Mouse (Mus musculus): Measurements from ENCODE around the gene Clasrp. TPM values are rescaled to one million over a fixed set of nuclear protein-coding genes. Genes with fewer than 3 reads are reported as not detected.

The Clasrp gene
- polyA plus RNA-seq, 1 experiment from 2014 or later: 43.5 TPM

Other genes starting within 250 kb of the Clasrp start
- 17.2 and 17.3 TPM in 2 replicates for gene Cd3eap, start 245.0 kb downstream of the Clasrp start, polyA plus RNA-seq (2015; fragmentation: Nextera tagmentation; extraction: Ambion mirVana)
- 4.9 TPM in 2 replicates for gene Ppp1r13l, start 244.7 kb downstream of the Clasrp start, polyA plus RNA-seq (2015; fragmentation: Nextera tagmentation; extraction: Ambion mirVana)
- 15.9 and 17.4 TPM in 2 replicates for gene Ercc2, start 222.5 kb downstream of the Clasrp start, polyA plus RNA-seq (2015; fragmentation: Nextera tagmentation; extraction: Ambion mirVana)
- 17.5 and 19.7 TPM in 2 replicates for gene Klc3, start 200.4 kb downstream of the Clasrp start, polyA plus RNA-seq (2015; fragmentation: Nextera tagmentation; extraction: Ambion mirVana)
- gene Ckm, start 199.7 kb downstream of the Clasrp start, polyA plus RNA-seq (2015; fragmentation: Nextera tagmentation; extraction: Ambion mirVana): 78.9 and 137 TPM in 2 replicates
- 5.2 TPM in 2 replicates for gene Mark4, start 145.7 kb downstream of the Clasrp start, polyA plus RNA-seq (2015; fragmentation: Nextera tagmentation; extraction: Ambion mirVana)
- 0.72 and 1.1 TPM in 2 replicates for gene Exoc3l2, start 141.2 kb downstream of the Clasrp start, polyA plus RNA-seq (2015; fragmentation: Nextera tagmentation; extraction: Ambion mirVana)
- 1.4 TPM in 2 replicates for gene Bloc1s3, start 96.1 kb downstream of the Clasrp start, polyA plus RNA-seq (2015; fragmentation: Nextera tagmentation; extraction: Ambion mirVana)
- gene Trappc6a, start 96.1 kb downstream of the Clasrp start, polyA plus RNA-seq (2015; fragmentation: Nextera tagmentation; extraction: Ambion mirVana): 104 and 111 TPM in 2 replicates
- 0.16 TPM in 1 of 2 replicates, not detected in the other for gene Nkpd1, start 86.6 kb downstream of the Clasrp start, polyA plus RNA-seq (2015; fragmentation: Nextera tagmentation; extraction: Ambion mirVana)
- gene Ppp1r37, start 41.4 kb downstream of the Clasrp start, polyA plus RNA-seq (2015; fragmentation: Nextera tagmentation; extraction: Ambion mirVana): 18.3 and 21.4 TPM in 2 replicates
- 0.40 and 0.57 TPM in 2 replicates for gene Zfp296, start 27.2 kb downstream of the Clasrp start, polyA plus RNA-seq (2015; fragmentation: Nextera tagmentation; extraction: Ambion mirVana)
- gene Gemin7, start 26.9 kb downstream of the Clasrp start, polyA plus RNA-seq (2015; fragmentation: Nextera tagmentation; extraction: Ambion mirVana): 156 and 170 TPM in 2 replicates
- gene Relb, start 25.0 kb upstream of the Clasrp start, polyA plus RNA-seq (2015; fragmentation: Nextera tagmentation; extraction: Ambion mirVana): 8.9 and 9.7 TPM in 2 replicates
- 70.3 and 73.5 TPM in 2 replicates for gene Clptm1, start 60.5 kb upstream of the Clasrp start, polyA plus RNA-seq (2015; fragmentation: Nextera tagmentation; extraction: Ambion mirVana)
- 3.3 and 20.9 TPM in 2 replicates for gene Apoc2, start 73.5 kb upstream of the Clasrp start, polyA plus RNA-seq (2015; fragmentation: Nextera tagmentation; extraction: Ambion mirVana)
- not detected in 2 replicates for gene Gm44805, start 76.9 kb upstream of the Clasrp start, polyA plus RNA-seq (2015; fragmentation: Nextera tagmentation; extraction: Ambion mirVana)
- 0.34 and 6.1 TPM in 2 replicates for gene Apoc4, start 77.0 kb upstream of the Clasrp start, polyA plus RNA-seq (2015; fragmentation: Nextera tagmentation; extraction: Ambion mirVana)
- gene Apoc1, start 88.2 kb upstream of the Clasrp start, polyA plus RNA-seq (2015; fragmentation: Nextera tagmentation; extraction: Ambion mirVana): 28.4 and 34.9 TPM in 2 replicates
- gene Apoe, start 94.7 kb upstream of the Clasrp start, polyA plus RNA-seq (2015; fragmentation: Nextera tagmentation; extraction: Ambion mirVana): 470 and 554 TPM in 2 replicates
- gene Tomm40, start 111.0 kb upstream of the Clasrp start, polyA plus RNA-seq (2015; fragmentation: Nextera tagmentation; extraction: Ambion mirVana): 82.0 and 87.4 TPM in 2 replicates
- 128 and 131 TPM in 2 replicates for gene Nectin2, start 146.0 kb upstream of the Clasrp start, polyA plus RNA-seq (2015; fragmentation: Nextera tagmentation; extraction: Ambion mirVana)
- 347 and 379 TPM in 2 replicates for gene Bcam, start 166.5 kb upstream of the Clasrp start, polyA plus RNA-seq (2015; fragmentation: Nextera tagmentation; extraction: Ambion mirVana)
- gene Cblc, start 192.3 kb upstream of the Clasrp start, polyA plus RNA-seq (2015; fragmentation: Nextera tagmentation; extraction: Ambion mirVana): 17.8 and 18.8 TPM in 2 replicates
- 5.4 and 5.7 TPM in 2 replicates for gene Bcl3, start 218.3 kb upstream of the Clasrp start, polyA plus RNA-seq (2015; fragmentation: Nextera tagmentation; extraction: Ambion mirVana)
- gene Gm19345, start 247.5 kb upstream of the Clasrp start, polyA plus RNA-seq (2015; fragmentation: Nextera tagmentation; extraction: Ambion mirVana): 0.15 TPM in 1 of 2 replicates, not detected in the other